Mouse (Mus musculus): Measurements from ENCODE around the gene Gemin7.

GRCm38 (mm10) chr7:19589207-19589606 lies 11.8 kb upstream of the Gemin7 start:
- TF ChIP-seq CTCF (IDR thresholded peaks at IDR 0.05; ENCODE audit: control insufficient read depth, insufficient read depth, low read length) (peak; percentile 72), POLR2A (IDR thresholded peaks at IDR 0.05; ENCODE audit: borderline replicate concordance, control insufficient read depth, low read depth, low read length) (no peak)
